Mouse (Mus musculus): ENCODE measurements around the gene Elf2. TPM values are rescaled to one million over a fixed set of nuclear protein-coding genes. Genes with fewer than 3 reads are reported as not detected.

The Elf2 gene
- polyA plus RNA-seq, 2 experiments: 14.7 to 20.7 TPM

DNA sequence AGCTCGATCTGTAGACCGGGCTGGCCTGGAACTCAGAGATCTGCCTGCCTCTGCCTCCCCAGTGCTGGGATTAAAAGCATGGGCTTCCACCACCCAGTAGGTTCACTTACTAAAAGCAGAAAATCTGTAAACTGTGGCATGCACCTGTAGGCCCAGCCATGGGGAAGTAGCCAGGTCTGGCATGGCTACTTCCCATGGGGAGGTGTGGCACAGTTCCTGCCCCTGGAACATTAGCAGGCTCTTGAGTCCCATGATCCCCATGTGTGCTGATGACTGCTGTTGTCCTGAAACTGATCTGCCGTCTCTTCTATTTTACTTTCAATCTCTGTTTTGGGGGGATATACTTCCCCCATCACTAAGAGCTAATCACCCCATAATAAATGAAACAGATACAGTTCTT, 127.4 kb downstream of the Elf2 start:
- no peak overlapping the region for H3K27ac ChIP-seq
- H3K9ac ChIP-seq (replicated peaks): no peak overlapping the region
- no peak for ATAC-seq (ENCODE audit: insufficient read depth)
- no peak overlapping the region for H3K4me3 ChIP-seq (ENCODE audit: insufficient read depth in 1 of 2, low read depth in 2 of 2, low read length in 2 of 2)
- H3K9me3 ChIP-seq (ENCODE audit: control insufficient read depth, low read length): no peaks in the 10 kb centered on the region
- DNase-seq (ENCODE audit: low read depth in 3 of 3, low spot score in 3 of 3): no peak
- no peak overlapping the region for H3K4me2 ChIP-seq (ENCODE audit: low read depth)
- 67% methylated on average over 3 of the region's 3 CpGs for WGBS (ENCODE audit: insufficient replicate concordance)
- H3K36me3 ChIP-seq (replicated peaks; ENCODE audit: control insufficient read depth, insufficient read depth, low read depth): no peaks in the 10 kb centered on the region
- no peaks in the 10 kb centered on the region for H3K27me3 ChIP-seq (ENCODE audit: control insufficient read depth, insufficient read depth, low read length)
- no peak for TF ChIP-seq CTCF (IDR thresholded peaks at IDR 0.05; ENCODE audit: low read depth)
- TF ChIP-seq EP300 (IDR thresholded peaks at IDR 0.05; ENCODE audit: low read depth): no peak
- no peaks in the 10 kb centered on the region for H3K4me1 ChIP-seq (replicated peaks; ENCODE audit: control insufficient read depth in 2 of 2, insufficient read depth in 2 of 2, low read length in 1 of 2)

- no peak overlapping the region for H3K4me2 ChIP-seq (ENCODE audit: low read depth)
- WGBS (ENCODE audit: insufficient replicate concordance): 86% methylated on average over 3 of the region's 3 CpGs
- no peak overlapping the region for H3K27ac ChIP-seq
These were observed 130.0 kb downstream of the Elf2 start for GRCm38 (mm10) chr3:51210485-51210884.

DNA sequence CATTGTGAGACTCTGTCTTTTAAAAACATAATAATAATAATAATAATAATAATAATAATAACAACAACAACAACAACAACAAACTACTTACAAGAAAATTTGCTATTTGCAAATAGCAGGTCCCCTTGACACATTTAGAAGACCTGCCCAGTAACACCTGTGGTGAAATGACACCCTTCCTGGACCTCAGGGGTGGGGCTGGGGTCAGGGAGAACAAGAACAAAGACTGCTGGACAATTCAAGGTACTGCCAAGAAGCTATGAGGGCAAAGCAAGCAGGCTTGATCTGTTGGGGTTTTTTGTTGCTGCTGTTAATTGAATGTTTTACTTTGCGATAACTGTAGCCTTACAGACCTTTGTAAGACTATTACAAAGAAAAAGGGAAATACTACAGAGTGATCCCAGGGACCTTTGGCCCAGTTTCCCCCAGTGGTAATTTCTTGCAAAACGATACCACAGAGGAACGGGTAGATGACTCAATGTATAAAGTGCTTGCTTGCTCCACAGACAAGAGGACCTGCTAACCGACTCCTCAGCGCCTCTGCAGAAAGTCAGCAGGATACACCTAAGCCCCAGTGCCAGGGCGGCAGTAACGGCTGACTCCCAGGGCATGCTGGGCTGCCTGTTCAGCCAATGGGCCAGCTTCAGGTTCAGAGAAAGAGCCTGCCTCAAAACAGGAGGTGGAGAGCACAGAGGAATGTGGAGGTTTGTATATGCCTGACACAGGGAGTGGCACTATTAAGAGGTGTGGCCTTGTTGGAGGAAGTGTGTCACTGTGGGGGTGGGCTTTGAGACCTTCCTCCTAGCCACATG, 130.8 kb downstream of the Elf2 start:
- H3K27ac ChIP-seq: no peak overlapping the region
- H3K4me2 ChIP-seq (ENCODE audit: low read depth): no peak overlapping the region
- H3K9ac ChIP-seq (replicated peaks): no peak overlapping the region
- no peaks in the 10 kb centered on the region for H3K27me3 ChIP-seq (ENCODE audit: control insufficient read depth, insufficient read depth, low read length)
- H3K9me3 ChIP-seq (ENCODE audit: control insufficient read depth, low read length): no peaks in the 10 kb centered on the region
- no peak overlapping the region for H3K4me3 ChIP-seq (ENCODE audit: insufficient read depth in 1 of 2, low read depth in 2 of 2, low read length in 2 of 2)
- WGBS (ENCODE audit: insufficient replicate concordance): 68% methylated on average over 7 of the region's 7 CpGs
- no peaks in the 10 kb centered on the region for H3K4me1 ChIP-seq (replicated peaks; ENCODE audit: control insufficient read depth in 2 of 2, insufficient read depth in 2 of 2, low read length in 1 of 2)
- TF ChIP-seq EP300 (IDR thresholded peaks at IDR 0.05; ENCODE audit: low read depth): no peak
- no peak for TF ChIP-seq CTCF (IDR thresholded peaks at IDR 0.05; ENCODE audit: low read depth)
- no peak for DNase-seq (ENCODE audit: low read depth in 3 of 3, low spot score in 3 of 3)
- ATAC-seq (ENCODE audit: insufficient read depth): peak; percentile 39; the same call in 1 of the 2 replicates
- H3K36me3 ChIP-seq (replicated peaks; ENCODE audit: control insufficient read depth, insufficient read depth, low read depth): no peaks in the 10 kb centered on the region

More at GRCm38 (mm10) chr3:51210485-51210884, 130.0 kb downstream of the Elf2 start:
- H3K9ac ChIP-seq (replicated peaks): no peak overlapping the region
- no peaks in the 10 kb centered on the region for H3K4me1 ChIP-seq (replicated peaks; ENCODE audit: control insufficient read depth in 2 of 2, insufficient read depth in 2 of 2, low read length in 1 of 2)
- TF ChIP-seq EP300 (IDR thresholded peaks at IDR 0.05; ENCODE audit: low read depth): no peak
- H3K27me3 ChIP-seq (ENCODE audit: control insufficient read depth, insufficient read depth, low read length): no peaks in the 10 kb centered on the region
- H3K36me3 ChIP-seq (replicated peaks; ENCODE audit: control insufficient read depth, insufficient read depth, low read depth): no peaks in the 10 kb centered on the region
- H3K4me3 ChIP-seq (ENCODE audit: insufficient read depth in 1 of 2, low read depth in 2 of 2, low read length in 2 of 2): no peak overlapping the region
- H3K9me3 ChIP-seq (ENCODE audit: control insufficient read depth, low read length): no peaks in the 10 kb centered on the region
- DNase-seq (ENCODE audit: low read depth in 3 of 3, low spot score in 3 of 3) (no peak), ATAC-seq (ENCODE audit: insufficient read depth) (no peak)

DNA sequence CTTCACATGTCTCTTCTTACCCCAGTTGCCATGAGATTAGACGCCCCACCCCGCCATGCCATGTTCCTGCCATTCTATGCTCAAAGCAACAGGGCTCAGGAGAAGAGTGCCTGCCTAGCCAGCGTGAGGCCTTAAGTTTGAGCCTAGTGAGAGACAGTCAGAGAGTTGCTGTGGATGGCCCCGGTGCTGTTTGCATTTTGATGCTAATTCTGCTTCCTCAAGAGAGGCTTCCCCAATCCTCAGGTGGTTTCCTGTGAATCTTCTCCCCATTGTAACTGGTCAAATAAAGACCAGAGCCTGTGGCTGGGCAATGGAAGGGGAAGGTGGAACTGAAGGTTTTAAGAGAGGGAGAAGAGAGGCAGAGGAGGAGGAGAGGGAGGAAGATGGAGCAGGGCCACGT, 131.8 kb downstream of the Elf2 start:
- no peak for ATAC-seq (ENCODE audit: insufficient read depth)
- 59% methylated on average over 5 of the region's 5 CpGs for WGBS (ENCODE audit: insufficient replicate concordance)
- Histone ChIP-seq H3K4me3 (ENCODE audit: insufficient read depth in 1 of 2, low read depth in 2 of 2, low read length in 2 of 2) (no peak overlapping the region), H3K4me1 (replicated peaks; ENCODE audit: control insufficient read depth in 2 of 2, insufficient read depth in 2 of 2, low read length in 1 of 2) (no peaks in the 10 kb centered on the region), H3K9me3 (ENCODE audit: control insufficient read depth, low read length) (no peaks in the 10 kb centered on the region), H3K4me2 (ENCODE audit: low read depth) (no peak overlapping the region), H3K27ac (no peak overlapping the region), H3K36me3 (replicated peaks; ENCODE audit: control insufficient read depth, insufficient read depth, low read depth) (no peaks in the 10 kb centered on the region), H3K9ac (replicated peaks) (no peak overlapping the region), H3K27me3 (ENCODE audit: control insufficient read depth, insufficient read depth, low read length) (no peaks in the 10 kb centered on the region)
- TF ChIP-seq EP300 (IDR thresholded peaks at IDR 0.05; ENCODE audit: low read depth) (no peak), CTCF (IDR thresholded peaks at IDR 0.05; ENCODE audit: low read depth) (no peak)
- DNase-seq (ENCODE audit: low read depth in 3 of 3, low spot score in 3 of 3): no peak

DNA sequence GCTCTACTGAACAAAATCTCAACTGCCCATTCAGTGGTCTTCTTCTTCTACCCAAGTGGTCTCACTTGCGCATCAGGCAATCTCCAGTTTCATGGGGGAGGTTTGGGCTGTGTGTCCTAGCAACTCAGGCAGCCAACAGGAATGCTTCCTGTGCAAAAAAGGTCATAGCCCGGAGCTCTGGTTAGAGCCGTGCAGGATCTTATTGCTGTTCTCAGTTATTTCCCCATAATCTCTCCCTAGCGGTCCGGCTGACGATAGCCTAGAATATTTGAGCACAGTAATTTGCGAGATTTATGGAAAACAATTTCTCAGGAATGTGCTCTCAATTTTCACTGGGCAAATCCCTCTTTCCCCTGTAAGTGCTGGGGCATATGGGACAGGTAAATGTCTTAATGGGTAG, 133.9 kb downstream of the Elf2 start:
- no peaks in the 10 kb centered on the region for H3K9me3 ChIP-seq (ENCODE audit: control insufficient read depth, low read length)
- no peaks in the 10 kb centered on the region for H3K36me3 ChIP-seq (replicated peaks; ENCODE audit: control insufficient read depth, insufficient read depth, low read depth)
- H3K9ac ChIP-seq (replicated peaks): no peak overlapping the region
- ATAC-seq (ENCODE audit: insufficient read depth) (no peak), DNase-seq (ENCODE audit: low read depth in 3 of 3, low spot score in 3 of 3) (no peak)
- H3K27ac ChIP-seq: no peak overlapping the region
- no peak overlapping the region for H3K4me2 ChIP-seq (ENCODE audit: low read depth)
- H3K4me3 ChIP-seq (ENCODE audit: insufficient read depth in 1 of 2, low read depth in 2 of 2, low read length in 2 of 2): no peak overlapping the region
- TF ChIP-seq EP300 (IDR thresholded peaks at IDR 0.05; ENCODE audit: low read depth): no peak
- no peak for TF ChIP-seq CTCF (IDR thresholded peaks at IDR 0.05; ENCODE audit: low read depth)
- no peaks in the 10 kb centered on the region for H3K4me1 ChIP-seq (replicated peaks; ENCODE audit: control insufficient read depth in 2 of 2, insufficient read depth in 2 of 2, low read length in 1 of 2)
- no peaks in the 10 kb centered on the region for H3K27me3 ChIP-seq (ENCODE audit: control insufficient read depth, insufficient read depth, low read length)
- 80% methylated on average over 7 of the region's 7 CpGs for WGBS (ENCODE audit: insufficient replicate concordance)
